Mouse (Mus musculus) liver, embryonic 11.5 days (tissue): Measurements from ENCODE around the gene Mc1r. TPM values are rescaled to one million over a fixed set of nuclear protein-coding genes. Genes with fewer than 3 reads are reported as not detected.

Experiments
- ATAC-seq: fragments of 200-750 bp; cut with Nextera tagmentation; replicated peaks from 2 replicates; pipeline ENCODE4 v1.8.0; 2017; ENCODE audit warnings: moderate number of reproducible peaks, mild to moderate bottlenecking, moderate TSS enrichment, moderate library complexity; ENCODE audit not compliant: low FRiP score
- DNase-seq: peaks from one replicate; pipeline ENCODE4 v3.0.0-alpha.2; 2017; ENCODE audit warnings: low spot score
- H3K27ac ChIP-seq: fragments of 300-500 bp; sonication (generic); 2 replicates; pipeline ENCODE4 v1.5.1; 2014; ENCODE audit warnings: mild to moderate bottlenecking, low read depth, low read length, control low read depth
- H3K27me3 ChIP-seq: fragments of 300-500 bp; sonication (generic); replicated peaks from 2 replicates; pipeline ENCODE4 v1.6.1; 2014; ENCODE audit warnings: low read length, mixed read lengths; ENCODE audit not compliant: control insufficient read depth, insufficient read depth
- H3K36me3 ChIP-seq: fragments of 300-500 bp; sonication (generic); 2 replicates; pipeline ENCODE4 v1.6.1; 2014; ENCODE audit warnings: mild to moderate bottlenecking, low read length, moderate library complexity, mixed read lengths; ENCODE audit not compliant: control insufficient read depth, insufficient read depth
- H3K4me1 ChIP-seq: fragments of 300-500 bp; sonication (generic); replicated peaks from 2 replicates; pipeline ENCODE4 v1.6.1; 2014; ENCODE audit warnings: low read length, mixed read lengths; ENCODE audit not compliant: control insufficient read depth, insufficient read depth
- H3K4me2 ChIP-seq: fragments of 300-500 bp; sonication (generic); 2 replicates; pipeline ENCODE4 v1.6.1; 2014; ENCODE audit warnings: mild to moderate bottlenecking, control low read depth, moderate library complexity
- H3K4me3 ChIP-seq: fragments of 300-500 bp; sonication (generic); 2 replicates; pipeline ENCODE4 v1.5.1; 2014; ENCODE audit warnings: low read depth, low read length, control low read depth
- H3K9ac ChIP-seq: fragments of 300-500 bp; sonication (generic); 2 replicates; pipeline ENCODE4 v1.6.1; 2014; ENCODE audit warnings: low read depth, low read length, control low read depth
- H3K9me3 ChIP-seq: fragments of 300-500 bp; sonication (generic); 2 replicates; pipeline ENCODE4 v1.6.1; 2016; ENCODE audit warnings: low read length, inconsistent platforms, mixed read lengths; ENCODE audit not compliant: control insufficient read depth
- WGBS: fragments of 180-500 bp; shearing (Covaris S2); extraction: QIAGEN DNeasy Blood & Tissue Kit; methylation state at CpG from one replicate; pipeline ENCODE4 v1.1.7; 2014; 5-methylcytosine and 5-hydroxymethylcytosine counted together
- polyA plus RNA-seq: library from polyadenylated mRNA; unstranded; fragments of >200 nt; fragmentation: Nextera tagmentation; extraction: Ambion mirVana; gene quantifications from 2 replicates; pipeline ENCODE4 v1.2.1, GENCODE M21; 2014

The Mc1r gene
- 0.04 and 0.06 TPM in 2 replicates for polyA plus RNA-seq

GRCm38 (mm10) chr8:123406786-123407185 lies at the start of gene Mc1r:
Mc1r (plus strand) TSS chr8:123407107.
- 0 out of 2 replicates have a peak within 1 kb of the TSS, but pooled peaks have one; percentile 10 for H3K9ac ChIP-seq
- peak; percentile 70 for DNase-seq
- no peak for ATAC-seq
- no peak within 1 kb of the TSS for H3K27ac ChIP-seq
- H3K9me3 ChIP-seq, result no peaks in the 10 kb centered on the region
- no peak within 1 kb of the TSS for H3K4me3 ChIP-seq
- H3K27me3 ChIP-seq, result peaks cover 32% of the 10 kb centered on the region
- peaks cover 7% of the 10 kb centered on the region for H3K36me3 ChIP-seq
- peak within 1 kb of the TSS; percentile 4; the same call in 1 of the 2 replicates for H3K4me2 ChIP-seq
- peaks cover 33% of the 10 kb centered on the region for H3K4me1 ChIP-seq
- WGBS, result 9% methylated on average over 4 of the region's 4 CpGs

- H3K9ac ChIP-seq, result no peak overlapping the region
- peak; percentile 47 for ATAC-seq
- H3K27ac ChIP-seq, result no peak overlapping the region
- H3K4me1 ChIP-seq, result no peaks in the 10 kb centered on the region
- H3K4me3 ChIP-seq, result no peak overlapping the region
- H3K27me3 ChIP-seq, result no peaks in the 10 kb centered on the region
- H3K36me3 ChIP-seq, result no peaks in the 10 kb centered on the region; the same call in 1 of the 2 replicates
- no peaks in the 10 kb centered on the region for H3K9me3 ChIP-seq
- H3K4me2 ChIP-seq, result no peak overlapping the region
- peak; percentile 78 for DNase-seq
- 41% methylated on average over 12 of the region's 12 CpGs for WGBS
These were observed 45.7 kb upstream of the Mc1r start for GRCm38 (mm10) chr8:123361082-123361739.

GRCm38 (mm10) chr8:123373403-123374238 lies 33.3 kb upstream of the Mc1r start, which contains the start of gene Tcf25:
Tcf25 (plus strand) TSS chr8:123373753.
- Histone ChIP-seq H3K27me3 (no peaks in the 10 kb centered on the region), H3K27ac (peak within 1 kb of the TSS; percentile 96), H3K9ac (peak within 1 kb of the TSS; percentile 93), H3K4me2 (peak within 1 kb of the TSS; percentile 90), H3K4me1 (peaks cover 18% of the 10 kb centered on the region), H3K9me3 (no peaks in the 10 kb centered on the region), H3K4me3 (peak within 1 kb of the TSS; percentile 92), H3K36me3 (peaks cover 7% of the 10 kb centered on the region)
- DNase-seq, result peak; percentile 94
- under 1% methylated on average over 73 of the region's 75 CpGs for WGBS
- ATAC-seq, result peak; percentile 87

GRCm38 (mm10) chr8:123374239-123374578 lies 32.7 kb upstream of the Mc1r start:
- ATAC-seq, result peak; percentile 76
- under 1% methylated on average over 20 of the region's 20 CpGs for WGBS

GRCm38 (mm10) chr8:123375701-123376100 lies 31.2 kb upstream of the Mc1r start:
- Histone ChIP-seq H3K27me3 (no peaks in the 10 kb centered on the region), H3K4me1 (peaks cover 18% of the 10 kb centered on the region), H3K36me3 (peaks cover 7% of the 10 kb centered on the region), H3K27ac (no peak overlapping the region), H3K4me3 (no peak overlapping the region), H3K4me2 (no peak overlapping the region), H3K9me3 (no peaks in the 10 kb centered on the region), H3K9ac (no peak overlapping the region; the same call in 1 of the 2 replicates)
- no peak for DNase-seq
- WGBS, result 90% methylated on average over 10 of the region's 10 CpGs
- no peak for ATAC-seq

More at GRCm38 (mm10) chr8:123374239-123374578, 32.7 kb upstream of the Mc1r start:
- H3K4me1 ChIP-seq, result peaks cover 18% of the 10 kb centered on the region
- no peaks in the 10 kb centered on the region for H3K27me3 ChIP-seq
- H3K9me3 ChIP-seq, result no peaks in the 10 kb centered on the region
- H3K4me3 ChIP-seq, result peak overlapping the region; percentile 92
- H3K27ac ChIP-seq, result peak overlapping the region; percentile 96
- peak overlapping the region; percentile 93 for H3K9ac ChIP-seq
- peaks cover 7% of the 10 kb centered on the region for H3K36me3 ChIP-seq
- peak; percentile 98 for DNase-seq
- peak overlapping the region; percentile 90 for H3K4me2 ChIP-seq

- Histone ChIP-seq H3K36me3 (peaks cover 7% of the 10 kb centered on the region), H3K27me3 (no peaks in the 10 kb centered on the region), H3K9me3 (no peaks in the 10 kb centered on the region), H3K27ac (no peak overlapping the region), H3K4me1 (peaks cover 18% of the 10 kb centered on the region), H3K4me3 (no peak overlapping the region), H3K9ac (no peak overlapping the region; the same call in 1 of the 2 replicates), H3K4me2 (no peak overlapping the region)
- no peak for ATAC-seq
- WGBS, result 80% methylated on average over 8 of the region's 8 CpGs
- DNase-seq, result no peak
These were observed 30.8 kb upstream of the Mc1r start for GRCm38 (mm10) chr8:123376106-123376505.

- Histone ChIP-seq H3K27ac (no peak overlapping the region), H3K9me3 (no peaks in the 10 kb centered on the region), H3K9ac (no peak overlapping the region), H3K4me1 (no peaks in the 10 kb centered on the region), H3K27me3 (no peaks in the 10 kb centered on the region), H3K4me3 (no peak overlapping the region), H3K4me2 (no peak overlapping the region), H3K36me3 (peaks cover 30% of the 10 kb centered on the region)
- WGBS, result 90% methylated on average over 4 of the region's 4 CpGs
- ATAC-seq (no peak), DNase-seq (no peak)
These were observed 25.2 kb upstream of the Mc1r start for GRCm38 (mm10) chr8:123381711-123382110.

GRCm38 (mm10) chr8:123382516-123382915 lies 24.4 kb upstream of the Mc1r start:
- ATAC-seq (no peak), DNase-seq (no peak)
- Histone ChIP-seq H3K27me3 (no peaks in the 10 kb centered on the region), H3K27ac (no peak overlapping the region), H3K9ac (no peak overlapping the region), H3K36me3 (peaks cover 37% of the 10 kb centered on the region), H3K4me3 (no peak overlapping the region), H3K9me3 (no peaks in the 10 kb centered on the region), H3K4me2 (no peak overlapping the region), H3K4me1 (no peaks in the 10 kb centered on the region)
- 88% methylated on average over 8 of the region's 8 CpGs for WGBS
